Mouse (Mus musculus) cerebellum, adult 2 months (tissue): ENCODE measurements around the gene Fam214a.

Experiments used
- CTCF ChIP-seq: fragments of 200-500 bp; IDR thresholded peaks from 2 replicates; pipeline ENCODE4 v1.5.1; 2011; ENCODE audit warnings: low read depth, mild to moderate bottlenecking, control low read depth, low read length, moderate library complexity, borderline replicate concordance; ENCODE audit not compliant: insufficient read depth
- POLR2A ChIP-seq: fragments of 200-500 bp; IDR thresholded peaks from 2 replicates; pipeline ENCODE4 v1.6.1; 2011; ENCODE audit warnings: low read length, control low read depth, borderline replicate concordance; ENCODE audit not compliant: insufficient read depth

GRCm38 (mm10) chr9:74910226-74910759 lies 42.4 kb upstream of the Fam214a start:
- no peak for TF ChIP-seq CTCF
- TF ChIP-seq POLR2A = no peak
